ENCODE assay signal across 10 mouse cellular contexts in genomic region chr7:48930399-48930798, GRCm38 (mm10). TPM values are rescaled to one million over a fixed set of nuclear protein-coding genes. Genes with fewer than 3 reads are reported as not detected.
DNase-seq lines count a peak whose midpoint lies in the region; ATAC-seq and TF ChIP-seq lines count a peak whose summit lies in the region.
"Had no signal": no experiment of that assay in that cellular context is flagged by ENCODE, and none has a peak within 500 bp of the region (broad histone marks: within the 10 kb centered on the region; RNA-seq: fewer than 3 reads in every experiment).

No protein-coding gene starts in this region.

- H3K4me3 ChIP-seq in intestine, postnatal 0 days (ENCODE audit: low read depth, low read length): no peak overlapping the region
- no peak overlapping the region for H3K4me3 ChIP-seq in forebrain, embryonic 12.5 days (replicated peaks)
- H3K4me3 ChIP-seq: embryonic facial prominence, embryonic 15.5 days; heart, adult 2 months had no signal

- no peak overlapping the region for H3K27ac ChIP-seq in intestine, postnatal 0 days (ENCODE audit: low read depth, low read length)
- H3K27ac ChIP-seq in forebrain, embryonic 12.5 days: no peak overlapping the region
- H3K27ac ChIP-seq: embryonic facial prominence, embryonic 15.5 days; heart, adult 2 months had no signal

- DNase-seq in embryo, embryonic 10 days (ENCODE audit: low spot score): peak; percentile 46
- DNase-seq in embryo, embryonic 11 days: no peak
- DNase-seq in right cerebral cortex, adult 18-20 months: peak; percentile 38
- DNase-seq in right cerebral cortex, postnatal 14 days: no peak
- peak; percentile 67 to 76 for DNase-seq in kidney, postnatal 25 days
- no peak for DNase-seq in spleen, postnatal 14 days (ENCODE audit: low spot score in 2 of 2)

- H3K4me2 ChIP-seq in intestine, postnatal 0 days (replicated peaks; ENCODE audit: low read depth): no peak overlapping the region
- no peak overlapping the region for H3K4me2 ChIP-seq in forebrain, embryonic 12.5 days
- H3K4me2 ChIP-seq: embryonic facial prominence, embryonic 15.5 days had no signal

- H3K36me3 ChIP-seq in intestine, postnatal 0 days (ENCODE audit: control insufficient read depth, insufficient read depth): no peaks in the 10 kb centered on the region
- H3K36me3 ChIP-seq in forebrain, embryonic 12.5 days (replicated peaks): no peaks in the 10 kb centered on the region
- H3K36me3 ChIP-seq: embryonic facial prominence, embryonic 15.5 days had no signal

- no peaks in the 10 kb centered on the region for H3K27me3 ChIP-seq in intestine, postnatal 0 days (replicated peaks; ENCODE audit: control insufficient read depth, insufficient read depth, low read length)
- peaks cover 63% of the 10 kb centered on the region for H3K27me3 ChIP-seq in forebrain, embryonic 12.5 days

- H3K9me3 ChIP-seq in intestine, postnatal 0 days (ENCODE audit: control insufficient read depth): no peaks in the 10 kb centered on the region
- no peaks in the 10 kb centered on the region for H3K9me3 ChIP-seq in forebrain, embryonic 12.5 days
- H3K9me3 ChIP-seq: embryonic facial prominence, embryonic 15.5 days had no signal

- no peaks in the 10 kb centered on the region for H3K4me1 ChIP-seq in intestine, postnatal 0 days (replicated peaks; ENCODE audit: control insufficient read depth, insufficient read depth, low read length)
- H3K4me1 ChIP-seq in forebrain, embryonic 12.5 days: peaks cover 3% of the 10 kb centered on the region; the same call in 1 of the 2 replicates
- H3K4me1 ChIP-seq: embryonic facial prominence, embryonic 15.5 days had no signal

- no peak for ATAC-seq in intestine, postnatal 0 days
- ATAC-seq in forebrain, embryonic 12.5 days (ENCODE audit: low FRiP score): no peak

- 33% methylated on average over 5 of the region's 5 CpGs for WGBS in intestine, postnatal 0 days
- WGBS in forebrain, embryonic 12.5 days: 29% methylated on average over 5 of the region's 5 CpGs

- TF ChIP-seq CTCF in intestine, postnatal 0 days (IDR thresholded peaks at IDR 0.05; ENCODE audit: low read depth): no peak

- H3K9ac ChIP-seq in intestine, postnatal 0 days (ENCODE audit: low read depth, low read length): no peak overlapping the region
- H3K9ac ChIP-seq in forebrain, embryonic 12.5 days: no peak overlapping the region
- H3K9ac ChIP-seq: embryonic facial prominence, embryonic 15.5 days had no signal

RNA-seq across cellular contexts. Expression of gene Nav2, which starts 21.9 kb away (rescaled TPM):
- 5.8 and 8.4 TPM in 2 replicates for polyA plus RNA-seq in intestine, postnatal 0 days (2015; fragmentation: Nextera tagmentation; extraction: Ambion mirVana)
- 8.1 and 10.9 TPM in 2 replicates for polyA plus RNA-seq in forebrain, embryonic 12.5 days (2016; fragmentation: Nextera tagmentation; extraction: Ambion mirVana)

RNA-seq across cellular contexts. Expression of gene E2f8, which starts 49.0 kb away (rescaled TPM):
- polyA plus RNA-seq in intestine, postnatal 0 days (2015; fragmentation: Nextera tagmentation; extraction: Ambion mirVana): 15.7 and 18.1 TPM in 2 replicates
- 19.1 and 20.9 TPM in 2 replicates for polyA plus RNA-seq in forebrain, embryonic 12.5 days (2016; fragmentation: Nextera tagmentation; extraction: Ambion mirVana)

Comparison
In these comparisons a context has a peak if more than half of its experiments do, and no peak if none do; other contexts are left out.
1. DNase-seq: peak in embryo, embryonic 10 days (single experiment), right cerebral cortex, adult 18-20 months (single experiment) and kidney, postnatal 25 days (2 of 2); none in embryo, embryonic 11 days (single experiment), right cerebral cortex, postnatal 14 days (single experiment) and spleen, postnatal 14 days (0 of 2).